Mouse (Mus musculus): ENCODE measurements around the gene Psap.

- no peak for TF ChIP-seq HCFC1 (IDR thresholded peaks at IDR 0.05; ENCODE audit: borderline replicate concordance, insufficient read depth, low read length)
- no peak for TF ChIP-seq MAFK (IDR thresholded peaks at IDR 0.05; ENCODE audit: insufficient read depth, low read depth, low read length)
- TF ChIP-seq CHD2 (IDR thresholded peaks at IDR 0.05; ENCODE audit: low read depth, low read length), result no peak
These were observed 49.8 kb upstream of the Psap start for GRCm38 (mm10) chr10:60227666-60228065.

Data from ES-E14 (cell line).